Mouse (Mus musculus): ENCODE data around the gene Fam222b. TPM values are rescaled to one million over a fixed set of nuclear protein-coding genes. Genes with fewer than 3 reads are reported as not detected.

Gene Fam222b
- polyA plus RNA-seq, 1 experiment from 2014 or later: 33.2 TPM

DNA sequence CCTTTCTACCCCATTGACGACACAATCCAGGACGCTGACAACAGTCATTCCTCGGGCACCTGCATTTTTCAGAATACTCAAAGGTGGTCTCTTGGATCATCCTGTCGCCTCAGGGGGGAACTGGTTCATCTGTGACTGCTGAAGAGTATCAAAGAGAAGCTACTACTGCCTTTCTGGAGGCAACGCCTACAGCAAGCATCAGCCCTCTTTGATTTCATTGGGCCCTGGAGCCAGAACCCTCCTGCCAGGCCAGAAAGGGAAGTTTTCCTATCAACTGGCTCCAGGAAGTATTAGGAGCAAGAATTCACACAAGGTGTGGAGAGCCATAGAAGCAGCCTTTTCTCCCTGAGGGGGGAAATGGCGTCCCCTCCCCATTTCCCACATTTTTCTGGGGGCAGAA is 72.2 kb downstream of the Fam222b start:
- no peak for ATAC-seq (ENCODE audit: insufficient read depth, low FRiP score, low TSS enrichment)
- H3K27me3 ChIP-seq (ENCODE audit: control insufficient read depth, insufficient read depth, low read length): no peaks in the 10 kb centered on the region
- no peak overlapping the region for H3K27ac ChIP-seq (ENCODE audit: low read depth, low read length)
- H3K4me1 ChIP-seq (ENCODE audit: control insufficient read depth, insufficient read depth, low read length): peaks cover 28% of the 10 kb centered on the region
- WGBS: 73% methylated on average over 6 of the region's 6 CpGs
- DNase-seq (ENCODE audit: low spot score): no peak
- H3K9ac ChIP-seq (ENCODE audit: low read length): no peak overlapping the region
- H3K36me3 ChIP-seq (ENCODE audit: control insufficient read depth, insufficient read depth, low read length): peaks cover 8% of the 10 kb centered on the region
- H3K4me3 ChIP-seq (ENCODE audit: low read depth, low read length): no peak overlapping the region
- no peaks in the 10 kb centered on the region for H3K9me3 ChIP-seq (ENCODE audit: control insufficient read depth, low read length)
- H3K4me2 ChIP-seq (ENCODE audit: low read depth): no peak overlapping the region

GRCm38 (mm10) chr11:78167257-78167959 is 72.9 kb downstream of the Fam222b start:
- Histone ChIP-seq H3K9me3 (ENCODE audit: control insufficient read depth, low read length) (no peaks in the 10 kb centered on the region), H3K27ac (ENCODE audit: low read depth, low read length) (no peak overlapping the region), H3K36me3 (ENCODE audit: control insufficient read depth, insufficient read depth, low read length) (peaks cover 2% of the 10 kb centered on the region; the same call in 1 of the 2 replicates), H3K4me2 (ENCODE audit: low read depth) (no peak overlapping the region), H3K9ac (ENCODE audit: low read length) (no peak overlapping the region), H3K4me3 (ENCODE audit: low read depth, low read length) (no peak overlapping the region), H3K4me1 (ENCODE audit: control insufficient read depth, insufficient read depth, low read length) (peaks cover 21% of the 10 kb centered on the region), H3K27me3 (ENCODE audit: control insufficient read depth, insufficient read depth, low read length) (no peaks in the 10 kb centered on the region)
- WGBS: 88% methylated on average over 14 of the region's 14 CpGs
- ATAC-seq (ENCODE audit: insufficient read depth, low FRiP score, low TSS enrichment) (no peak), DNase-seq (ENCODE audit: low spot score) (no peak)

DNA sequence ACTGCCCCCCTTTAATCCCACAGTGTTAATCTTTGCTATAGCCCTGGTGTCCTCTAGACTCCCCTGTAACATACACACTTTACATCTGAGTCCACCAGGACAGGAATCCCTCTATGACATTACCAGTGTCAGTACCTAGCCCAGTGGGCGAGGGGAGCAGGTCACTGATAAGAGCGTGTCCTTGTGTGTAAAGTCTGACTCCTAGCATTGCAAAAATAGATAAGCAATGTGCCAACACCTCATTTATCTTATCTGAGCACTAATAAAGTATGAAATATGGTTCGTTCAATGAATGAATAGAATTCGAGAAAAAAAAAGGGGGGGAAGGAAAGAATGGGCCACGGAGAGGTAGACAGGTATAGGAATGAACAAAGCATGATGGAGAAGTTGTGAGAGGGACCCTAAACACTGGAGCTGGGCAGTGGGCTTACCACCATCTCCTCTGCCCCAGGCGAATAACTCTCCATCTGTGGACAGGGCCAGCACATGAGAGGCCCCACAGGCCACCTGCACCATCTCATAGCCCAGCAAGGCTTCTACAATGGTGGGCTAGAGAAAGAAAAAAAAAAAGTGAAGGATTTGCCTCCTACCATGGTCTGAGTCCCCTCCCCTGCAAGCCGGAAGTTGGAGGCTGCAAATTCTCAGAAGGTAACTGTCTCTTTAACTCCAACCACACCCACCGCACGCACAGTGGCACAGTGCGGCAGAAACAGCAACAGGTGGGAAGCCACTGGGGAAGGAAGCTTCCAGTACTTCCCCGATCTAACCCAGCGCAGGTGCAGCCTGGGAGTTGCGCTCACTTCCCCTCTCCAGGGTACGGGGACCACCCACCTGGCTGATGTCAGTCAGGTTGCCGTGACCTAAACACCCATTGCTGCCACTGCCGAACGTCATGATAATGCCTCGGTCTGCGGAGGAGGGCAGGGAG is 74.3 kb downstream of the Fam222b start:
- Histone ChIP-seq H3K9me3 (ENCODE audit: control insufficient read depth, low read length) (no peaks in the 10 kb centered on the region), H3K4me2 (ENCODE audit: low read depth) (no peak overlapping the region), H3K4me3 (ENCODE audit: low read depth, low read length) (no peak overlapping the region), H3K27ac (ENCODE audit: low read depth, low read length) (no peak overlapping the region), H3K4me1 (ENCODE audit: control insufficient read depth, insufficient read depth, low read length) (peaks cover 8% of the 10 kb centered on the region; the same call in 1 of the 2 replicates), H3K9ac (ENCODE audit: low read length) (no peak overlapping the region), H3K27me3 (ENCODE audit: control insufficient read depth, insufficient read depth, low read length) (no peaks in the 10 kb centered on the region), H3K36me3 (ENCODE audit: control insufficient read depth, insufficient read depth, low read length) (no peaks in the 10 kb centered on the region; the same call in 1 of the 2 replicates)
- DNase-seq (ENCODE audit: low spot score): no peak
- ATAC-seq (ENCODE audit: insufficient read depth, low FRiP score, low TSS enrichment): no peak
- 62% methylated on average over 19 of the region's 19 CpGs for WGBS

DNA sequence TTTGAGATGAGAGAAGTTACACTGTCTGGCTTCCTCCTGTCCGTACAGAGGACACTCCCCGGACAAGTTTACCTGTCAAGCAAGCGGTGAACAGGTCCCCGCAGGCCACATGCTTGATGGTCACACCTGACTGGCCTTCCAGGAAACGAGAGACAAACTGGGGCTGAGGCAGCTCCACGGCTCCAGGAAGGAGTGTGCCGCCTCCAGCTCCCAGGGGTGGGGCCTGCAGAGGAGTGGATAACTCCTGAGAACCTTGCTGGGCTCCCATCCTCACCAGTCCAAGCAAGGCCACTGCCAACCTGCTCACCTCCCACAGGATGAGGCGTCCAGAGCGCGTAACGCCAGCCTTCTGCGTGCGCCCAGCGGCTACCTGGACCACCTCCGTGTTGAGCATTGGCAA is 75.8 kb downstream of the Fam222b start:
- Histone ChIP-seq H3K36me3 (ENCODE audit: control insufficient read depth, insufficient read depth, low read length) (no peaks in the 10 kb centered on the region; the same call in 1 of the 2 replicates), H3K9ac (ENCODE audit: low read length) (no peak overlapping the region), H3K9me3 (ENCODE audit: control insufficient read depth, low read length) (no peaks in the 10 kb centered on the region), H3K27me3 (ENCODE audit: control insufficient read depth, insufficient read depth, low read length) (no peaks in the 10 kb centered on the region), H3K4me3 (ENCODE audit: low read depth, low read length) (no peak overlapping the region), H3K4me2 (ENCODE audit: low read depth) (no peak overlapping the region), H3K4me1 (ENCODE audit: control insufficient read depth, insufficient read depth, low read length) (peaks cover 7% of the 10 kb centered on the region; the same call in 1 of the 2 replicates), H3K27ac (ENCODE audit: low read depth, low read length) (no peak overlapping the region)
- ATAC-seq (ENCODE audit: insufficient read depth, low FRiP score, low TSS enrichment) (no peak), DNase-seq (ENCODE audit: low spot score) (no peak)
- WGBS: 94% methylated on average over 15 of the region's 15 CpGs

DNA sequence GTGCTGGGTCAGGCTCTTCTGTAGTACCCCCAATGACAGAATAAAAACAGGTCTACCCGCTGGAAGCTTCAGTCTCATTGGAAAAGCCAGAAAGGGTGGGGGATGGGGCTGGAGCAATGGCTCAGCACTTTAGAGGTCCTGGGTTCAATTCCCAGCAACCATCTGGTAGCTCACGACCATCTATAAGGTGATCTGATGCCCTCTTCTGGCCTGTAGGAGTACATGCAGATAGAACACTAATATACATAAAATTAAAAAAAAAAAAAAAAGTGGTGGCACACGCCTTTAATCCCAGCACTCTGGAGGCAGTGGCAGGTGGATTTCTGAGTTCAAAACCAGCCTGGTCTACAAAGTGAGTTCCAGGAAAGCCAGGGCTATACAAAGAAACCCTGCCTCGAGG is 76.9 kb downstream of the Fam222b start:
- no peak for DNase-seq (ENCODE audit: low spot score)
- no peak for ATAC-seq (ENCODE audit: insufficient read depth, low FRiP score, low TSS enrichment)
- WGBS: 78% methylated on average over 4 of the region's 4 CpGs

DNA sequence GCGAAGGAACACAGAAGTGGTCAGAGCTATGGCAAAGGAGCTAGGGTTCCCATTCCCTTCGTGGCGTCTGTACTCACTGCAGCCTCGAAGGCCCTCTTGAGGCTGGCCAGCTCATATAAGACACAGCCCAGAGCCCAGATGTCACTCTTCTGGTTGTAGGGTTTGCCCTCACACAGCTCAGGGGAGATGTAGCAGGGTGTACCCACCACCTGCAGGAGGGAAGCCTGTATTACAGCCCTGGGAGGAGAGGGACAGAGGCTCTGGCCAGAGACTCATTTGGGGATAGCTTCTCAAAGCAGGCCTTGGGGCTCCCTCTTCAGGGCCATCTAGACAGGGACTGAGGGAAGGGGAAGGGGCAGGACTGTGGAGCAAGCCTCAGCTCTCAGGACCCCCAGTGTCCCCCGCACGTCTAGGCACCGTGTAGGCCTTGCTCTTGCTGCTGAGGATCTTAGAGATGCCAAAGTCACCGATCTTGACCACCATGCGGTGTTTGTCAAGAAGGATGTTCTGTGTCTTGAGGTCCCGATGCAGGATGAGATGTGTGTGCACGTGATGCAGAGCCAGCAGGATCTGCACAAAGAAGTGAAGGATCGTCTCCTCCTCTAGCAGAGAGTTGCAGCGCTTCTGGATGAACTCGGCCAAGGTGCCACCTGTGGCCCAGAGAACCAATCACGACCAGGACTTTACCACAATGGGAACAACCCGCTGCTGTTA is 77.7 kb downstream of the Fam222b start:
- H3K4me3 ChIP-seq (ENCODE audit: low read depth, low read length): no peak overlapping the region
- H3K9ac ChIP-seq (ENCODE audit: low read length): no peak overlapping the region
- ATAC-seq (ENCODE audit: insufficient read depth, low FRiP score, low TSS enrichment): no peak
- no peak overlapping the region for H3K4me2 ChIP-seq (ENCODE audit: low read depth)
- no peaks in the 10 kb centered on the region for H3K27me3 ChIP-seq (ENCODE audit: control insufficient read depth, insufficient read depth, low read length)
- no peak for DNase-seq (ENCODE audit: low spot score)
- WGBS: 81% methylated on average over 16 of the region's 16 CpGs
- 0 out of 2 replicates have a peak, but pooled peaks cover under 1% of the 10 kb centered on the region for H3K4me1 ChIP-seq (ENCODE audit: control insufficient read depth, insufficient read depth, low read length)
- H3K36me3 ChIP-seq (ENCODE audit: control insufficient read depth, insufficient read depth, low read length): no peaks in the 10 kb centered on the region; the same call in 1 of the 2 replicates
- H3K27ac ChIP-seq (ENCODE audit: low read depth, low read length): no peak overlapping the region
- H3K9me3 ChIP-seq (ENCODE audit: control insufficient read depth, low read length): no peaks in the 10 kb centered on the region

More for the DNA sequence above, 76.9 kb downstream of the Fam222b start:
- Histone ChIP-seq H3K4me1 (ENCODE audit: control insufficient read depth, insufficient read depth, low read length) (no peaks in the 10 kb centered on the region), H3K4me2 (ENCODE audit: low read depth) (no peak overlapping the region), H3K36me3 (ENCODE audit: control insufficient read depth, insufficient read depth, low read length) (no peaks in the 10 kb centered on the region; the same call in 1 of the 2 replicates), H3K27ac (ENCODE audit: low read depth, low read length) (no peak overlapping the region), H3K4me3 (ENCODE audit: low read depth, low read length) (no peak overlapping the region), H3K27me3 (ENCODE audit: control insufficient read depth, insufficient read depth, low read length) (no peaks in the 10 kb centered on the region), H3K9ac (ENCODE audit: low read length) (no peak overlapping the region), H3K9me3 (ENCODE audit: control insufficient read depth, low read length) (no peaks in the 10 kb centered on the region)

DNA sequence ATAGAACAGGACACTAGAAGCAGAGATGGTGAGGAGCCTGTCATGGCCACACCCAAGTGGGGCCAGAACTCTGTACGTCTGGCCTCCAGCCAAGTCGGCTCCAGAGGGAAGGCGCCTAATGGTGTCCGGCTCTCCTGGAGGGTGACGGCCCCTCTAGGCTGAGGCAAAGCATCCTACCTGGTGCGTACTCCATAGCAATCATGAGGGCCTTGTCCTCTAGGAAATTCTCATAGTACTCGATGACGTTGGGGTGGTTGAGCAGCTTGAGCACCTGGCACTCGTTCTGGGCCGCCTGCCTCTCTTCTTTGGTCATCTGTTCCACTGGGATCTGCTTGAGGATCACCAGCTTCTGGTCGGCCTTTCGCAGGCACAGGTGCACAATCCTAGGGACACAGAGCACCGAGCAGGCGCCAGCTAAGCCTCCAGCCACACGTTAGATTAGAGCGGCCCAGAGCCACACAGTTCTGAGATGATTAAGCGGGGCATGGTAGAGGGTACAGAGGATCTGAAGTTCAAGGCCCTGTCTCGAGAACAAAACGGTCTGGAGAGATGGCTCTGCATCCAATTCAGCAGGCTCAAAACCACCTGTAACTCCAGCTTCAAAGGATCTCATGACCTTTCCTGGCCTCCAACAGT is 78.4 kb downstream of the Fam222b start:
- no peaks in the 10 kb centered on the region; the same call in 1 of the 2 replicates for H3K36me3 ChIP-seq (ENCODE audit: control insufficient read depth, insufficient read depth, low read length)
- DNase-seq (ENCODE audit: low spot score): no peak
- peaks cover 4% of the 10 kb centered on the region; the same call in 1 of the 2 replicates for H3K4me1 ChIP-seq (ENCODE audit: control insufficient read depth, insufficient read depth, low read length)
- no peak for ATAC-seq (ENCODE audit: insufficient read depth, low FRiP score, low TSS enrichment)
- H3K27ac ChIP-seq (ENCODE audit: low read depth, low read length): no peak overlapping the region
- 88% methylated on average over 19 of the region's 19 CpGs for WGBS
- H3K9ac ChIP-seq (ENCODE audit: low read length): no peak overlapping the region
- H3K9me3 ChIP-seq (ENCODE audit: control insufficient read depth, low read length): no peaks in the 10 kb centered on the region
- no peak overlapping the region for H3K4me3 ChIP-seq (ENCODE audit: low read depth, low read length)
- H3K27me3 ChIP-seq (ENCODE audit: control insufficient read depth, insufficient read depth, low read length): no peaks in the 10 kb centered on the region
- H3K4me2 ChIP-seq (ENCODE audit: low read depth): no peak overlapping the region

DNA sequence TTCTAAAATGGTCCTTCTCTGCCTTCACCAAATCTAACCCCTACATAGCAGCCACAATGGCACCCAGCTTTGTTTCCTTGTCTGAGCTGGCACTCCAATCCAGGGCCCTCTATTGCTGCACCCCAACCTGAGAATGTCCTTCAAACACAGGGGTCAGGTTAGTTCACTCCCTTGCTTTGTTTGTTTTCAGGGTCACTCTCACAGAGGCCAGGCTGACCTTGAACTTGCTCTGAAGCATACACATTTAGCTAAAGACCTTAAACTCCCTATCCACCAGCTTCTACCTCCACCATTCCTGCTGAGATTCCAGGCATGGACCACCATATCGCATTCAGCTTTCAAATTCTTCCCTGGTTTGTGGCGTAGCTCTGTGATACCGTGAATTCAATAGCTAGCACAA is 80.0 kb downstream of the Fam222b start:
- Histone ChIP-seq H3K27ac (ENCODE audit: low read depth, low read length) (no peak overlapping the region), H3K4me2 (ENCODE audit: low read depth) (no peak overlapping the region), H3K36me3 (ENCODE audit: control insufficient read depth, insufficient read depth, low read length) (peaks cover under 1% of the 10 kb centered on the region), H3K9me3 (ENCODE audit: control insufficient read depth, low read length) (no peaks in the 10 kb centered on the region), H3K4me1 (ENCODE audit: control insufficient read depth, insufficient read depth, low read length) (peaks cover 11% of the 10 kb centered on the region), H3K27me3 (ENCODE audit: control insufficient read depth, insufficient read depth, low read length) (no peaks in the 10 kb centered on the region), H3K4me3 (ENCODE audit: low read depth, low read length) (no peak overlapping the region), H3K9ac (ENCODE audit: low read length) (no peak overlapping the region)
- no peak for DNase-seq (ENCODE audit: low spot score)
- WGBS: 89% methylated on average over 3 of the region's 3 CpGs
- ATAC-seq (ENCODE audit: insufficient read depth, low FRiP score, low TSS enrichment): no peak
